Mouse (Mus musculus) C2C12 (cell line): ENCODE results near the gene Trp53i11.

Source experiments
- CEBPB ChIP-seq: IDR thresholded peaks from one replicate; pipeline ENCODE4 v1.6.1; 2011; ENCODE audit warnings: low read depth, mild to moderate bottlenecking, control low read depth, moderate library complexity
- CTCF ChIP-seq: IDR thresholded peaks from one replicate; pipeline ENCODE4 v1.5.1; 2011; ENCODE audit not compliant: control insufficient read depth, insufficient read depth, insufficient read length
- MAX ChIP-seq: IDR thresholded peaks from one replicate; pipeline ENCODE4 v1.6.1; 2011; ENCODE audit warnings: mild to moderate bottlenecking, control low read depth
- MYOG ChIP-seq: IDR thresholded peaks from one replicate; pipeline ENCODE4 v1.6.1; 2011; ENCODE audit not compliant: control insufficient read depth, insufficient read length; ENCODE audit errors: extremely low read depth
- USF1 ChIP-seq: IDR thresholded peaks from one replicate; pipeline ENCODE4 v1.6.1; 2011; ENCODE audit warnings: low read depth, mild to moderate bottlenecking, control low read depth, moderate library complexity

GRCm38 (mm10) chr2:93188020-93188760 is 842 bp downstream of the Trp53i11 start:
- TF ChIP-seq CTCF, result no peak
- TF ChIP-seq MYOG, result no peak
- TF ChIP-seq MAX, result no peak
- TF ChIP-seq USF1, result no peak
- no peak for TF ChIP-seq CEBPB
